Mouse (Mus musculus) heart, embryonic 11.5 days (tissue): ENCODE measurements around the gene Serpina1d. TPM values are rescaled to one million over a fixed set of nuclear protein-coding genes. Genes with fewer than 3 reads are reported as not detected.

Source experiments
- polyA plus RNA-seq: library from polyadenylated mRNA; unstranded; fragments of >200 nt; fragmentation: Nextera tagmentation; extraction: Ambion mirVana; gene quantifications from 2 replicates; pipeline ENCODE4 v1.2.1, GENCODE M21; 2014

Serpina1d gene
- polyA plus RNA-seq, 1 experiment from 2014 or later = 0.80 TPM

Other genes starting within 250 kb of the Serpina1d start
- 0.27 and 0.60 TPM in 2 replicates for gene Ppp4r4, start 241.3 kb downstream of the Serpina1d start, polyA plus RNA-seq
- gene Serpina10, start 142.1 kb downstream of the Serpina1d start, polyA plus RNA-seq = 0.21 TPM in 1 of 2 replicates, not detected in the other
- gene Serpina6, start 116.4 kb downstream of the Serpina1d start, polyA plus RNA-seq = 3.3 and 18.3 TPM in 2 replicates
- not detected in 2 replicates for gene Serpina16, start 97.5 kb downstream of the Serpina1d start, polyA plus RNA-seq
- gene Serpina1f, start 78.1 kb downstream of the Serpina1d start, polyA plus RNA-seq = not detected in 2 replicates
- 1.5 and 7.3 TPM in 2 replicates for gene Serpina1b, start 56.8 kb upstream of the Serpina1d start, polyA plus RNA-seq
- 1.6 and 4.5 TPM in 2 replicates for gene Serpina1a, start 90.0 kb upstream of the Serpina1d start, polyA plus RNA-seq
- 0.23 and 0.87 TPM in 2 replicates for gene Serpina1c, start 131.3 kb upstream of the Serpina1d start, polyA plus RNA-seq
- gene Serpina1e, start 185.4 kb upstream of the Serpina1d start, polyA plus RNA-seq = 0.42 TPM in 1 of 2 replicates, not detected in the other
- gene Serpina11, start 216.4 kb upstream of the Serpina1d start, polyA plus RNA-seq = 0.16 TPM in 1 of 2 replicates, not detected in the other
- gene Serpina9, start 240.2 kb upstream of the Serpina1d start, polyA plus RNA-seq = 0.04 and 0.21 TPM in 2 replicates